Mouse (Mus musculus): ENCODE data around the gene Ubash3a. TPM values are rescaled to one million over a fixed set of nuclear protein-coding genes. Genes with fewer than 3 reads are reported as not detected.

The Ubash3a gene
- total RNA-seq, 2 experiments from 2014 or later = 0.43 to 1.6 TPM

GRCm38 (mm10) chr17:31277931-31278330 lies 70.3 kb downstream of the Ubash3a start:
- no peak for DNase-seq (ENCODE audit: low spot score in 2 of 2)

- no peak for DNase-seq (ENCODE audit: low spot score in 2 of 2)
Observed at GRCm38 (mm10) chr17:31279541-31279940, 71.9 kb downstream of the Ubash3a start.

- DNase-seq (ENCODE audit: low spot score in 2 of 2) = no peak
Observed at GRCm38 (mm10) chr17:31280269-31280668, 72.6 kb downstream of the Ubash3a start.

GRCm38 (mm10) chr17:31281830-31282686 lies 74.4 kb downstream of the Ubash3a start:
- no peak for DNase-seq (ENCODE audit: low spot score in 2 of 2)

GRCm38 (mm10) chr17:31282687-31283053 lies 75.0 kb downstream of the Ubash3a start:
- no peak for DNase-seq (ENCODE audit: low spot score in 2 of 2)

- DNase-seq (ENCODE audit: low spot score in 2 of 2) = no peak
Observed at GRCm38 (mm10) chr17:31285867-31286266, 78.2 kb downstream of the Ubash3a start.

GRCm38 (mm10) chr17:31286492-31286891 lies 78.8 kb downstream of the Ubash3a start, which contains the start of gene Slc37a1:
Slc37a1 (plus strand) TSS chr17:31286792.
- DNase-seq (ENCODE audit: low spot score in 2 of 2) = no peak

- no peak for DNase-seq (ENCODE audit: low spot score in 2 of 2)
Observed at GRCm38 (mm10) chr17:31287216-31287615, 79.5 kb downstream of the Ubash3a start.

GRCm38 (mm10) chr17:31288999-31289726 lies 81.5 kb downstream of the Ubash3a start:
- DNase-seq (ENCODE audit: low spot score in 2 of 2) = no peak

- no peak for DNase-seq (ENCODE audit: low spot score in 2 of 2)
Observed at GRCm38 (mm10) chr17:31290311-31290710, 82.6 kb downstream of the Ubash3a start.

- DNase-seq (ENCODE audit: low spot score in 2 of 2) = no peak
Observed at GRCm38 (mm10) chr17:31290859-31291258, 83.2 kb downstream of the Ubash3a start.

- DNase-seq (ENCODE audit: low spot score in 2 of 2) = no peak
Observed at GRCm38 (mm10) chr17:31294363-31295214, 86.9 kb downstream of the Ubash3a start.

- peak in 1 of 2 experiments; percentile 50 for DNase-seq (ENCODE audit: low spot score in 2 of 2)
Observed at GRCm38 (mm10) chr17:31295215-31295891, 87.7 kb downstream of the Ubash3a start.

- peak; percentile 56 to 74 for DNase-seq (ENCODE audit: low spot score in 2 of 2)
Observed at GRCm38 (mm10) chr17:31295892-31296781, 88.5 kb downstream of the Ubash3a start.

Other genes starting within 250 kb of the Ubash3a start
- gene Abcg1, start 150.2 kb upstream of the Ubash3a start, total RNA-seq (2021) = 10 to 100 TPM; 84.0 to 84.6 TPM
- gene Tff3, start 78.2 kb upstream of the Ubash3a start, total RNA-seq (2021) = not detected
- gene Tff2, start 63.6 kb upstream of the Ubash3a start, total RNA-seq (2021) = not detected
- not detected for gene Tff1, start 42.6 kb upstream of the Ubash3a start, total RNA-seq (2021)
- not detected for gene Tmprss3, start 8.9 kb upstream of the Ubash3a start, total RNA-seq (2021)
- gene Rsph1, start 69.5 kb downstream of the Ubash3a start, total RNA-seq (2021) = 10 to 100 TPM; 15.4 to 16.7 TPM
- 1 to 10 TPM; 6.2 to 6.3 TPM for gene Slc37a1, start 78.9 kb downstream of the Ubash3a start, total RNA-seq (2021)
- gene Pde9a, start 178.3 kb downstream of the Ubash3a start, total RNA-seq (2021) = 10 to 100 TPM; 19.8 to 23.9 TPM

Measured in layer of hippocampus, adult 18-20 months (tissue).